Mouse (Mus musculus) liver (tissue): ENCODE measurements at regions not wholly inside any gene's neighbourhood (a gene's known extent, or its start where the extent isn't known, plus 50 kb on each side); places are given as distances from the start of the nearest gene placed in this dataset.

Experiments used
- DNase-seq: peaks from one replicate; pipeline ENCODE4 v3.0.0-alpha.2; 2020; ENCODE audit warnings: mixed read lengths

- no peak for DNase-seq
These were observed 798.9 kb upstream of the Tenm2 start for GRCm38 (mm10) chr11:38034526-38035286.

GRCm38 (mm10) chr11:38021704-38022103 lies 785.9 kb upstream of the Tenm2 start:
- DNase-seq, result no peak

- DNase-seq, result no peak
These were observed 742.4 kb upstream of the Tenm2 start for GRCm38 (mm10) chr11:37978131-37978530.

GRCm38 (mm10) chr11:37936439-37937134 lies 700.8 kb upstream of the Tenm2 start:
- DNase-seq, result no peak

- DNase-seq, result no peak
These were observed 677.4 kb upstream of the Tenm2 start for GRCm38 (mm10) chr11:37913161-37913560.

- no peak for DNase-seq
These were observed 669.2 kb upstream of the Tenm2 start for GRCm38 (mm10) chr11:37904991-37905390.

- DNase-seq, result no peak
These were observed 661.9 kb upstream of the Tenm2 start for GRCm38 (mm10) chr11:37897713-37898112.

- no peak for DNase-seq
These were observed 647.0 kb upstream of the Tenm2 start for GRCm38 (mm10) chr11:37882717-37883116.

GRCm38 (mm10) chr11:37837301-37837700 lies 601.5 kb upstream of the Tenm2 start:
- no peak for DNase-seq

GRCm38 (mm10) chr11:37830975-37831374 lies 595.2 kb upstream of the Tenm2 start:
- no peak for DNase-seq

GRCm38 (mm10) chr11:37806761-37807160 lies 571.0 kb upstream of the Tenm2 start:
- DNase-seq, result no peak

- DNase-seq, result no peak
These were observed 563.1 kb upstream of the Tenm2 start for GRCm38 (mm10) chr11:37798783-37799318.

GRCm38 (mm10) chr11:37772481-37773089 lies 536.8 kb upstream of the Tenm2 start:
- no peak for DNase-seq

GRCm38 (mm10) chr11:37770881-37771280 lies 535.1 kb upstream of the Tenm2 start:
- no peak for DNase-seq

- DNase-seq, result no peak
These were observed 532.4 kb upstream of the Tenm2 start for GRCm38 (mm10) chr11:37768121-37768520.

GRCm38 (mm10) chr11:37735992-37736391 lies 500.2 kb upstream of the Tenm2 start:
- DNase-seq, result no peak

- no peak for DNase-seq
These were observed 499.7 kb upstream of the Tenm2 start for GRCm38 (mm10) chr11:37735501-37735900.

GRCm38 (mm10) chr11:37696981-37697380 lies 461.2 kb upstream of the Tenm2 start:
- DNase-seq, result no peak

GRCm38 (mm10) chr11:37678484-37679193 lies 442.9 kb upstream of the Tenm2 start:
- no peak for DNase-seq

GRCm38 (mm10) chr11:37671320-37671719 lies 435.6 kb upstream of the Tenm2 start:
- DNase-seq, result no peak

- no peak for DNase-seq
These were observed 431.2 kb upstream of the Tenm2 start for GRCm38 (mm10) chr11:37666925-37667324.

GRCm38 (mm10) chr11:37650095-37650494 lies 414.3 kb upstream of the Tenm2 start:
- no peak for DNase-seq

- DNase-seq, result no peak
These were observed 387.5 kb upstream of the Tenm2 start for GRCm38 (mm10) chr11:37623290-37623689.
